Mouse (Mus musculus) gastrocnemius, postnatal 25 days (tissue): Measurements from ENCODE around the gene Znrf3. TPM values are rescaled to one million over a fixed set of nuclear protein-coding genes. Genes with fewer than 3 reads are reported as not detected.

ENCODE experiments used
- DNase-seq: peaks from one replicate; pipeline ENCODE4 v3.0.0; 2022
- total RNA-seq, 2 experiments: library from RNA; stranded (reverse); gene quantifications; 1 replicate in 1 of 2; 2 replicates in 1 of 2; pipeline ENCODE4 v1.2.3; 2021

Gene Znrf3
- total RNA-seq, 2 experiments from 2014 or later = 5.1 to 6.1 TPM

GRCm38 (mm10) chr11:5265764-5266163 is 178.9 kb downstream of the Znrf3 start:
- no peak for DNase-seq

GRCm38 (mm10) chr11:5263078-5263730 is 181.4 kb downstream of the Znrf3 start:
- DNase-seq = no peak

- DNase-seq = peak; percentile 93
These were observed 182.9 kb downstream of the Znrf3 start, which contains the start of gene Kremen1 for GRCm38 (mm10) chr11:5261508-5262392. Gene Kremen1, minus strand, starts transcription at chr11:5261558.

- peak; percentile 28 for DNase-seq
These were observed 183.6 kb downstream of the Znrf3 start for GRCm38 (mm10) chr11:5260942-5261459.

- DNase-seq = no peak
These were observed 184.6 kb downstream of the Znrf3 start for GRCm38 (mm10) chr11:5259944-5260598.

- DNase-seq = no peak
These were observed 186.6 kb downstream of the Znrf3 start for GRCm38 (mm10) chr11:5258036-5258435.

- DNase-seq = no peak
These were observed 187.3 kb downstream of the Znrf3 start for GRCm38 (mm10) chr11:5257151-5257862.

GRCm38 (mm10) chr11:5255509-5256014 is 189.1 kb downstream of the Znrf3 start:
- no peak for DNase-seq

- DNase-seq = no peak
These were observed 190.6 kb downstream of the Znrf3 start for GRCm38 (mm10) chr11:5254016-5254415.

GRCm38 (mm10) chr11:5253528-5253927 is 191.1 kb downstream of the Znrf3 start:
- no peak for DNase-seq

- no peak for DNase-seq
These were observed 191.9 kb downstream of the Znrf3 start for GRCm38 (mm10) chr11:5252727-5253126.

- no peak for DNase-seq
These were observed 193.5 kb downstream of the Znrf3 start for GRCm38 (mm10) chr11:5251112-5251511.

GRCm38 (mm10) chr11:5248200-5248599 is 196.4 kb downstream of the Znrf3 start:
- no peak for DNase-seq

- no peak for DNase-seq
These were observed 199.2 kb downstream of the Znrf3 start for GRCm38 (mm10) chr11:5245431-5245830.

- no peak for DNase-seq
These were observed 199.9 kb downstream of the Znrf3 start for GRCm38 (mm10) chr11:5244749-5245130.

- DNase-seq = peak; percentile 69
These were observed 200.6 kb downstream of the Znrf3 start for GRCm38 (mm10) chr11:5243812-5244748.

- DNase-seq = no peak
These were observed 201.4 kb downstream of the Znrf3 start for GRCm38 (mm10) chr11:5243208-5243607.

GRCm38 (mm10) chr11:5242158-5242557 is 202.5 kb downstream of the Znrf3 start:
- DNase-seq = no peak

- no peak for DNase-seq
These were observed 204.6 kb downstream of the Znrf3 start for GRCm38 (mm10) chr11:5239706-5240690.
